Mouse (Mus musculus) mouse trophoblast stem cell (cell line): ENCODE data around the gene Gm45717.
"Not testable (repeated sequence)": the region's sequence is repeated elsewhere in the genome, so short reads cannot be mapped to it uniquely, and the experiment has no call there.

Experiments
- in situ Hi-C, 2 experiments: fragments of 300-500 bp; cut with MseI, MboI; formaldehyde crosslinking; loops; 2 replicates in 1 of 2; 3 replicates in 1 of 2; pipeline ENCODE4 v1.15.1; 2025

Gm45717 gene

GRCm38 (mm10) chr7:140968710-140969109 is 13.0 kb upstream of the Gm45717 start:
- in situ Hi-C loops, result not testable (repeated sequence)

GRCm38 (mm10) chr7:140967862-140968591 is 12.3 kb upstream of the Gm45717 start:
- in situ Hi-C loops, result no loop called here

- in situ Hi-C loops, result no loop called here
Observed at GRCm38 (mm10) chr7:140966921-140967320, 11.2 kb upstream of the Gm45717 start, which contains the start of gene Ifitm1. Gene Ifitm1 (plus strand): TSS chr7:140967221.

GRCm38 (mm10) chr7:140962733-140963132 is 7.0 kb upstream of the Gm45717 start:
- in situ Hi-C loops, result no loop called here

- in situ Hi-C loops, result no loop called here
Observed at GRCm38 (mm10) chr7:140961416-140961815, 5.7 kb upstream of the Gm45717 start.

GRCm38 (mm10) chr7:140960026-140960425 is 4.3 kb upstream of the Gm45717 start:
- in situ Hi-C loops, result no loop called here

GRCm38 (mm10) chr7:140959181-140959901 is 3.6 kb upstream of the Gm45717 start:
- in situ Hi-C loops, result loop anchor here (5.0 kb wide), 2 partner anchors 83 to 88 kb away; no protein-coding TSS in a partner anchor

GRCm38 (mm10) chr7:140956556-140956869 is 776 bp upstream of the Gm45717 start:
- in situ Hi-C loops, result loop anchor here (5.0 kb wide), 2 partner anchors 86 to 91 kb away; no protein-coding TSS in a partner anchor

- in situ Hi-C loops, result loop anchor here (5.0 kb wide), 2 partner anchors 87 to 92 kb away; no protein-coding TSS in a partner anchor
Observed at GRCm38 (mm10) chr7:140955342-140955741, 395 bp downstream of the Gm45717 start.

GRCm38 (mm10) chr7:140954733-140955071 is 1.0 kb downstream of the Gm45717 start:
- in situ Hi-C loops, result loop anchor here (5.0 kb wide), 2 partner anchors 88 to 93 kb away; no protein-coding TSS in a partner anchor

- in situ Hi-C loops, result no loop called here
Observed at GRCm38 (mm10) chr7:140953800-140954732, 1.7 kb downstream of the Gm45717 start.

GRCm38 (mm10) chr7:140953133-140953532 is 2.6 kb downstream of the Gm45717 start:
- in situ Hi-C loops, result no loop called here

- in situ Hi-C loops, result no loop called here
Observed at GRCm38 (mm10) chr7:140952441-140952840, 3.3 kb downstream of the Gm45717 start.

GRCm38 (mm10) chr7:140951765-140952164 is 4.0 kb downstream of the Gm45717 start:
- in situ Hi-C loops, result no loop called here

GRCm38 (mm10) chr7:140951051-140951450 is 4.7 kb downstream of the Gm45717 start:
- in situ Hi-C loops, result no loop called here

- in situ Hi-C loops, result no loop called here
Observed at GRCm38 (mm10) chr7:140949824-140950530, 5.8 kb downstream of the Gm45717 start, which contains the start of gene Ifitm5. Gene Ifitm5 (minus strand): TSS chr7:140950291.

GRCm38 (mm10) chr7:140949255-140949654 is 6.5 kb downstream of the Gm45717 start:
- in situ Hi-C loops, result no loop called here

- in situ Hi-C loops, result no loop called here
Observed at GRCm38 (mm10) chr7:140948161-140948560, 7.6 kb downstream of the Gm45717 start.

GRCm38 (mm10) chr7:140946980-140947379 is 8.8 kb downstream of the Gm45717 start:
- in situ Hi-C loops, result no loop called here

GRCm38 (mm10) chr7:140946311-140946710 is 9.4 kb downstream of the Gm45717 start:
- in situ Hi-C loops, result no loop called here

- in situ Hi-C loops, result no loop called here
Observed at GRCm38 (mm10) chr7:140945247-140945646, 10.5 kb downstream of the Gm45717 start.
